17 mouse cellular contexts compared by ENCODE assay signal in genomic region chr5:114288874-114289273, GRCm38 (mm10). TPM values are rescaled to one million over a fixed set of nuclear protein-coding genes. Genes with fewer than 3 reads are reported as not detected.
DNase-seq lines count a peak whose midpoint lies in the region; ATAC-seq and TF ChIP-seq lines count a peak whose summit lies in the region.
"Had no signal": no experiment of that assay in that cellular context is flagged by ENCODE, and none has a peak within 500 bp of the region (broad histone marks: within the 10 kb centered on the region; RNA-seq: fewer than 3 reads in every experiment).

TSS of gene Myo1h (plus strand) at chr5:114289166.

- 28% methylated on average over 13 of the region's 13 CpGs for whole genome bisulfite sequencing in kidney, postnatal 0 days
- WGBS in embryonic facial prominence, embryonic 12.5 days: 44% methylated on average over 13 of the region's 13 CpGs
- 39% methylated on average over 13 of the region's 13 CpGs for WGBS in limb, embryonic 10.5 days
- 41% methylated on average over 13 of the region's 13 CpGs for WGBS in liver, embryonic 11.5 days

- no peak within 1 kb of the TSS for H3K4me3 ChIP-seq in kidney, postnatal 0 days (replicated peaks; ENCODE audit: low read depth, low read length)
- H3K4me3 ChIP-seq in ES-Bruce4 (ENCODE audit: low read depth, low read length): peak within 1 kb of the TSS; percentile 9
- H3K4me3 ChIP-seq in embryonic facial prominence, embryonic 12.5 days: no peak within 1 kb of the TSS
- no peak within 1 kb of the TSS for H3K4me3 ChIP-seq in limb, embryonic 10.5 days
- no peak within 1 kb of the TSS for H3K4me3 ChIP-seq in liver, embryonic 11.5 days (ENCODE audit: low read depth, low read length)
- H3K4me3 ChIP-seq: erythroblast, embryonic 14.5 days; heart, embryonic 10.5 days; hindbrain, embryonic 13.5 days had no signal

- ATAC-seq in kidney, postnatal 0 days (replicated peaks; ENCODE audit: low FRiP score, low read depth): peak; percentile 37; the same call in 1 of the 2 replicates
- no peak for ATAC-seq in embryonic facial prominence, embryonic 12.5 days (ENCODE audit: insufficient number of reproducible peaks, insufficient read depth, low FRiP score, low TSS enrichment)
- ATAC-seq in liver, embryonic 11.5 days (replicated peaks; ENCODE audit: low FRiP score): no peak
- ATAC-seq: intestine, embryonic 16.5 days had no signal

- no peak within 1 kb of the TSS for H3K9ac ChIP-seq in kidney, postnatal 0 days (ENCODE audit: low read depth, low read length)
- no peak within 1 kb of the TSS for H3K9ac ChIP-seq in ES-Bruce4 (ENCODE audit: low read depth, poor library complexity, severe bottlenecking)
- H3K9ac ChIP-seq in embryonic facial prominence, embryonic 12.5 days: 0 out of 2 replicates have a peak within 1 kb of the TSS, but pooled peaks have one; percentile 16
- no peak within 1 kb of the TSS for H3K9ac ChIP-seq in liver, embryonic 11.5 days (ENCODE audit: low read depth, low read length)
- H3K9ac ChIP-seq: hindbrain, embryonic 13.5 days; lung, embryonic 14.5 days had no signal

- H3K4me1 ChIP-seq in kidney, postnatal 0 days (replicated peaks; ENCODE audit: insufficient read depth, low read length): no peaks in the 10 kb centered on the region
- no peaks in the 10 kb centered on the region for H3K4me1 ChIP-seq in ES-Bruce4 (ENCODE audit: control insufficient read depth, insufficient read depth, low read length)
- peaks cover 8% of the 10 kb centered on the region for H3K4me1 ChIP-seq in embryonic facial prominence, embryonic 12.5 days
- H3K4me1 ChIP-seq in limb, embryonic 10.5 days: peaks cover 36% of the 10 kb centered on the region
- H3K4me1 ChIP-seq in liver, embryonic 11.5 days (replicated peaks; ENCODE audit: control insufficient read depth, insufficient read depth, low read length): no peaks in the 10 kb centered on the region
- H3K4me1 ChIP-seq: heart, embryonic 10.5 days had no signal

- peak within 1 kb of the TSS; percentile 13; the same call in 1 of the 2 replicates for H3K4me2 ChIP-seq in kidney, postnatal 0 days (ENCODE audit: low read length)
- no peak within 1 kb of the TSS for H3K4me2 ChIP-seq in embryonic facial prominence, embryonic 12.5 days (replicated peaks)
- H3K4me2 ChIP-seq in liver, embryonic 11.5 days: no peak within 1 kb of the TSS
- H3K4me2 ChIP-seq: hindbrain, embryonic 13.5 days; lung, embryonic 14.5 days had no signal

- H3K27ac ChIP-seq in kidney, postnatal 0 days: no peak within 1 kb of the TSS
- H3K27ac ChIP-seq in ES-Bruce4 (ENCODE audit: insufficient read depth, low read length): no peak within 1 kb of the TSS
- H3K27ac ChIP-seq in embryonic facial prominence, embryonic 12.5 days: no peak within 1 kb of the TSS
- H3K27ac ChIP-seq in limb, embryonic 10.5 days: 0 out of 2 replicates have a peak within 1 kb of the TSS, but pooled peaks have one; percentile 14
- H3K27ac ChIP-seq in liver, embryonic 11.5 days (ENCODE audit: low read depth, low read length): no peak within 1 kb of the TSS
- H3K27ac ChIP-seq: heart, embryonic 10.5 days; hindbrain, embryonic 13.5 days had no signal

- TF ChIP-seq POLR2A in ES-Bruce4 (IDR thresholded peaks at IDR 0.05; ENCODE audit: insufficient read depth, low read length): no peak

- no peak for TF ChIP-seq CTCF in kidney, postnatal 0 days (IDR thresholded peaks at IDR 0.05; ENCODE audit: low read depth)
- TF ChIP-seq CTCF in ES-Bruce4 (IDR thresholded peaks at IDR 0.05; ENCODE audit: low read depth, low read length): no peak

- H3K27me3 ChIP-seq in kidney, postnatal 0 days (ENCODE audit: insufficient read depth, low read length): no peaks in the 10 kb centered on the region
- no peaks in the 10 kb centered on the region for H3K27me3 ChIP-seq in ES-Bruce4 (ENCODE audit: control insufficient read depth, insufficient read depth, low read length, poor library complexity, severe bottlenecking)
- peaks cover 9% of the 10 kb centered on the region; the same call in 1 of the 2 replicates for H3K27me3 ChIP-seq in embryonic facial prominence, embryonic 12.5 days
- peaks cover 14% of the 10 kb centered on the region; the same call in 1 of the 2 replicates for H3K27me3 ChIP-seq in limb, embryonic 10.5 days (ENCODE audit: low read depth, poor library complexity, severe bottlenecking)
- peaks cover 9% of the 10 kb centered on the region for H3K27me3 ChIP-seq in liver, embryonic 11.5 days (replicated peaks; ENCODE audit: control insufficient read depth, insufficient read depth, low read length)

- no peaks in the 10 kb centered on the region for H3K9me3 ChIP-seq in kidney, postnatal 0 days (replicated peaks; ENCODE audit: low read length)
- no peaks in the 10 kb centered on the region for H3K9me3 ChIP-seq in ES-Bruce4 (replicated peaks; ENCODE audit: control insufficient read depth, insufficient read depth, low read length, poor library complexity, severe bottlenecking)
- H3K9me3 ChIP-seq in embryonic facial prominence, embryonic 12.5 days: no peaks in the 10 kb centered on the region
- H3K9me3 ChIP-seq in limb, embryonic 10.5 days (replicated peaks): no peaks in the 10 kb centered on the region
- no peaks in the 10 kb centered on the region for H3K9me3 ChIP-seq in liver, embryonic 11.5 days (ENCODE audit: control insufficient read depth, low read length)
- H3K9me3 ChIP-seq: heart, embryonic 10.5 days; hindbrain, embryonic 13.5 days had no signal

- no peak for DNase-seq in kidney, postnatal 0 days (ENCODE audit: low spot score)
- no peak for DNase-seq in kidney, postnatal 14 days
- DNase-seq in limb, embryonic 10.5 days (ENCODE audit: low spot score): no peak
- no peak for DNase-seq in liver, embryonic 11.5 days (ENCODE audit: low spot score)
- DNase-seq in cerebellum, postnatal 10 days: no peak
- DNase-seq: cerebellum, adult 9-11 months; heart, postnatal 14 days; lung, embryonic 14.5 days; retina, postnatal 1 day; thymus, adult 18-20 months had no signal

- no peak for TF ChIP-seq EP300 in ES-Bruce4 (IDR thresholded peaks at IDR 0.05; ENCODE audit: insufficient read depth, low read depth, low read length)

- no peaks in the 10 kb centered on the region for H3K36me3 ChIP-seq in kidney, postnatal 0 days (ENCODE audit: insufficient read depth, low read length)
- H3K36me3 ChIP-seq in ES-Bruce4 (ENCODE audit: control insufficient read depth, insufficient read depth, low read length, poor library complexity, severe bottlenecking): no peaks in the 10 kb centered on the region
- H3K36me3 ChIP-seq in embryonic facial prominence, embryonic 12.5 days: no peaks in the 10 kb centered on the region
- no peaks in the 10 kb centered on the region for H3K36me3 ChIP-seq in limb, embryonic 10.5 days
- H3K36me3 ChIP-seq in liver, embryonic 11.5 days (ENCODE audit: control insufficient read depth, insufficient read depth, low read length): no peaks in the 10 kb centered on the region
- H3K36me3 ChIP-seq: heart, embryonic 10.5 days; hindbrain, embryonic 13.5 days had no signal

RNA-seq across cellular contexts. Expression of gene Myo1h, which starts in this region (rescaled TPM):
- polyA plus RNA-seq in kidney, postnatal 0 days (2015; fragmentation: Nextera tagmentation; extraction: Ambion mirVana): 1.4 and 1.6 TPM in 2 replicates
- 1.8 and 1.9 TPM in 2 replicates for polyA plus RNA-seq in ES-Bruce4 (2011; ENCODE audit: insufficient read depth, insufficient read length, low read depth, missing spikeins)
- polyA plus RNA-seq in embryonic facial prominence, embryonic 12.5 days (2016; fragmentation: Nextera tagmentation; extraction: Ambion mirVana): 1.7 and 1.9 TPM in 2 replicates
- polyA plus RNA-seq in limb, embryonic 10.5 days (2016; fragmentation: Nextera tagmentation; extraction: Ambion mirVana): 1.1 and 1.2 TPM in 2 replicates
- 0.40 and 0.45 TPM in 2 replicates for polyA plus RNA-seq in liver, embryonic 11.5 days (2014; fragmentation: Nextera tagmentation; extraction: Ambion mirVana)
- polyA plus RNA-seq: erythroblast, embryonic 14.5 days; liver, adult 2 months had no signal
